ENCODE assay signal across 8 mouse cellular contexts in genomic region chr7:30562526-30563116, GRCm38 (mm10). TPM values are rescaled to one million over a fixed set of nuclear protein-coding genes. Genes with fewer than 3 reads are reported as not detected.
A peak's percentile ranks its signal among the peaks of the same experiment; 100 is the strongest.
DNase-seq lines count a peak whose midpoint lies in the region; ATAC-seq and TF ChIP-seq lines count a peak whose summit lies in the region.

No protein-coding gene starts in this region.

- peak overlapping the region; percentile 78 for H3K4me2 ChIP-seq in kidney, embryonic 16.5 days (replicated peaks; ENCODE audit: low read depth, low read length)
- peak overlapping the region; percentile 82 for H3K4me2 ChIP-seq in embryonic facial prominence, embryonic 13.5 days
- H3K4me2 ChIP-seq in intestine, postnatal 0 days (replicated peaks; ENCODE audit: low read depth) = peak overlapping the region; percentile 78

- no peak for DNase-seq in kidney, adult 18-20 months
- DNase-seq in G1E (ENCODE audit: low spot score) = no peak
- peak; percentile 48 for DNase-seq in neural tube, embryonic 10.5 days (ENCODE audit: extremely low spot score, low spot score)
- no peak for DNase-seq in cerebellum, adult 9-10 months
- DNase-seq in left cerebral cortex, postnatal 36 days (ENCODE audit: low spot score in 2 of 2) = no peak

- peaks cover 25% of the 10 kb centered on the region for H3K36me3 ChIP-seq in kidney, embryonic 16.5 days (ENCODE audit: insufficient read depth, low read length)
- H3K36me3 ChIP-seq in G1E (replicated peaks) = peaks cover 57% of the 10 kb centered on the region
- H3K36me3 ChIP-seq in embryonic facial prominence, embryonic 13.5 days = peaks cover 30% of the 10 kb centered on the region
- peaks cover 29% of the 10 kb centered on the region for H3K36me3 ChIP-seq in intestine, postnatal 0 days (ENCODE audit: control insufficient read depth, insufficient read depth)

- 0 out of 2 replicates have a peak, but pooled peaks have one; percentile 4 for ATAC-seq in kidney, embryonic 16.5 days (ENCODE audit: low FRiP score, low TSS enrichment)
- no peak; the same call in 1 of the 2 replicates for ATAC-seq in G1E (ENCODE audit: extremely low read depth, insufficient number of reproducible peaks, low FRiP score, poor library complexity, severe bottlenecking)
- ATAC-seq in embryonic facial prominence, embryonic 13.5 days (ENCODE audit: insufficient number of reproducible peaks, insufficient read depth, low FRiP score, low TSS enrichment, low read depth) = no peak
- ATAC-seq in intestine, postnatal 0 days = no peak

- no peaks in the 10 kb centered on the region for H3K9me3 ChIP-seq in kidney, embryonic 16.5 days (ENCODE audit: low read length)
- H3K9me3 ChIP-seq in G1E (replicated peaks) = no peaks in the 10 kb centered on the region
- H3K9me3 ChIP-seq in embryonic facial prominence, embryonic 13.5 days = no peaks in the 10 kb centered on the region
- no peaks in the 10 kb centered on the region for H3K9me3 ChIP-seq in intestine, postnatal 0 days (ENCODE audit: control insufficient read depth)

- H3K4me3 ChIP-seq in kidney, embryonic 16.5 days (ENCODE audit: low read length) = peak overlapping the region; percentile 82
- peak overlapping the region; percentile 83 for H3K4me3 ChIP-seq in G1E (ENCODE audit: low read depth, low read length)
- H3K4me3 ChIP-seq in embryonic facial prominence, embryonic 13.5 days = peak overlapping the region; percentile 76
- H3K4me3 ChIP-seq in intestine, postnatal 0 days (ENCODE audit: low read depth, low read length) = peak overlapping the region; percentile 86

- under 1% methylated on average over 27 of the region's 27 CpGs for WGBS in kidney, embryonic 16.5 days
- WGBS in embryonic facial prominence, embryonic 13.5 days = 2% methylated on average over 27 of the region's 27 CpGs
- under 1% methylated on average over 27 of the region's 27 CpGs for WGBS in intestine, postnatal 0 days

- peak overlapping the region; percentile 81 for H3K9ac ChIP-seq in kidney, embryonic 16.5 days (replicated peaks; ENCODE audit: low read length)
- peak overlapping the region; percentile 83 for H3K9ac ChIP-seq in embryonic facial prominence, embryonic 13.5 days
- peak overlapping the region; percentile 72 for H3K9ac ChIP-seq in intestine, postnatal 0 days (ENCODE audit: low read depth, low read length)

- H3K27ac ChIP-seq in kidney, embryonic 16.5 days (ENCODE audit: low read length) = peak overlapping the region; percentile 79
- H3K27ac ChIP-seq in embryonic facial prominence, embryonic 13.5 days = peak overlapping the region; percentile 80
- peak overlapping the region; percentile 74 for H3K27ac ChIP-seq in intestine, postnatal 0 days (ENCODE audit: low read depth, low read length)

- H3K27me3 ChIP-seq in kidney, embryonic 16.5 days (ENCODE audit: insufficient read depth, low read length) = no peaks in the 10 kb centered on the region
- no peaks in the 10 kb centered on the region for H3K27me3 ChIP-seq in G1E (ENCODE audit: insufficient read depth, low read length)
- H3K27me3 ChIP-seq in embryonic facial prominence, embryonic 13.5 days = no peaks in the 10 kb centered on the region
- H3K27me3 ChIP-seq in intestine, postnatal 0 days (replicated peaks; ENCODE audit: control insufficient read depth, insufficient read depth, low read length) = no peaks in the 10 kb centered on the region

- no peak for TF ChIP-seq CTCF in G1E (IDR thresholded peaks at IDR 0.05; ENCODE audit: low read depth, low read length)
- TF ChIP-seq CTCF in intestine, postnatal 0 days (IDR thresholded peaks at IDR 0.05; ENCODE audit: low read depth) = no peak

- intact Hi-C loops in left cerebral cortex, postnatal 36 days (cut with DNase I) = loop anchor here (2.0 kb wide), 2 partner anchors 26 to 120 kb away; partner anchors contain the start of gene Kmt2b

- peaks cover 19% of the 10 kb centered on the region for H3K4me1 ChIP-seq in kidney, embryonic 16.5 days (ENCODE audit: insufficient read depth, low read length)
- H3K4me1 ChIP-seq in G1E (ENCODE audit: insufficient read depth, low read depth, low read length) = peaks cover 64% of the 10 kb centered on the region
- H3K4me1 ChIP-seq in embryonic facial prominence, embryonic 13.5 days = peaks cover 37% of the 10 kb centered on the region
- 0 out of 2 replicates have a peak, but pooled peaks cover 4% of the 10 kb centered on the region for H3K4me1 ChIP-seq in intestine, postnatal 0 days (replicated peaks; ENCODE audit: control insufficient read depth, insufficient read depth, low read length)

RNA-seq across cellular contexts. Expression of gene U2af1l4, which starts 0.5 kb away (rescaled TPM):
- 91.6 and 99.4 TPM in 2 replicates for polyA plus RNA-seq in kidney, embryonic 16.5 days (2015; fragmentation: Nextera tagmentation; extraction: Ambion mirVana)
- total RNA-seq in G1E (2014; fragmentation: Nextera tagmentation) (16.1 and 42.5 TPM in 2 replicates), G1E (2017) (62.9 and 74.1 TPM in 2 replicates)
- 47.3 and 71.2 TPM in 2 replicates for polyA plus RNA-seq in G1E (2012)
- 97.0 and 104 TPM in 2 replicates for polyA plus RNA-seq in embryonic facial prominence, embryonic 13.5 days (2015; fragmentation: Nextera tagmentation; extraction: Ambion mirVana)
- polyA plus RNA-seq in intestine, postnatal 0 days (2015; fragmentation: Nextera tagmentation; extraction: Ambion mirVana) = 65.9 and 68.6 TPM in 2 replicates
- total RNA-seq in left cerebral cortex, postnatal 36 days (2021) = 10 to 100 TPM; 68.0 to 71.4 TPM

RNA-seq across cellular contexts. Expression of gene Gm49396, which starts 0.5 kb away (rescaled TPM):
- polyA plus RNA-seq in kidney, embryonic 16.5 days (2015; fragmentation: Nextera tagmentation; extraction: Ambion mirVana) = 18.2 and 18.9 TPM in 2 replicates
- total RNA-seq in G1E (2014; fragmentation: Nextera tagmentation) (3.9 and 4.4 TPM in 2 replicates), G1E (2017) (4.7 and 5.8 TPM in 2 replicates)
- 2.5 and 2.6 TPM in 2 replicates for polyA plus RNA-seq in G1E (2012)
- 14.9 and 15.4 TPM in 2 replicates for polyA plus RNA-seq in embryonic facial prominence, embryonic 13.5 days (2015; fragmentation: Nextera tagmentation; extraction: Ambion mirVana)
- 0.83 and 1.2 TPM in 2 replicates for polyA plus RNA-seq in intestine, postnatal 0 days (2015; fragmentation: Nextera tagmentation; extraction: Ambion mirVana)
- total RNA-seq in left cerebral cortex, postnatal 36 days (2021) = 1 to 10 TPM; 3.6 to 9.3 TPM

RNA-seq across cellular contexts. Expression of gene Psenen, which starts 0.8 kb away (rescaled TPM):
- 142 and 148 TPM in 2 replicates for polyA plus RNA-seq in kidney, embryonic 16.5 days (2015; fragmentation: Nextera tagmentation; extraction: Ambion mirVana)
- total RNA-seq in G1E (2014; fragmentation: Nextera tagmentation) = 246 and 298 TPM in 2 replicates
- total RNA-seq in G1E (2017) = 134 and 142 TPM in 2 replicates
- 26.1 and 31.8 TPM in 2 replicates for polyA plus RNA-seq in G1E (2012)
- 131 and 138 TPM in 2 replicates for polyA plus RNA-seq in embryonic facial prominence, embryonic 13.5 days (2015; fragmentation: Nextera tagmentation; extraction: Ambion mirVana)
- 247 and 259 TPM in 2 replicates for polyA plus RNA-seq in intestine, postnatal 0 days (2015; fragmentation: Nextera tagmentation; extraction: Ambion mirVana)
- 10 to 100 TPM; 79.8 to 85.1 TPM for total RNA-seq in left cerebral cortex, postnatal 36 days (2021)

RNA-seq across cellular contexts. Expression of gene Igflr1, which starts 2.6 kb away (rescaled TPM):
- 6.0 and 8.7 TPM in 2 replicates for polyA plus RNA-seq in kidney, embryonic 16.5 days (2015; fragmentation: Nextera tagmentation; extraction: Ambion mirVana)
- total RNA-seq in G1E (2014; fragmentation: Nextera tagmentation) (1.8 TPM in 1 of 2 replicates, not detected in the other), G1E (2017) (0.70 TPM in 1 of 2 replicates, not detected in the other)
- polyA plus RNA-seq in G1E (2012) = 4.8 and 6.3 TPM in 2 replicates
- polyA plus RNA-seq in embryonic facial prominence, embryonic 13.5 days (2015; fragmentation: Nextera tagmentation; extraction: Ambion mirVana) = 4.3 and 4.8 TPM in 2 replicates
- polyA plus RNA-seq in intestine, postnatal 0 days (2015; fragmentation: Nextera tagmentation; extraction: Ambion mirVana) = 0.73 and 1.2 TPM in 2 replicates
- 1 to 10 TPM; 1.8 to 4.5 TPM for total RNA-seq in left cerebral cortex, postnatal 36 days (2021)

RNA-seq across cellular contexts. Expression of gene Lin37, which starts 3.0 kb away (rescaled TPM):
- polyA plus RNA-seq in kidney, embryonic 16.5 days (2015; fragmentation: Nextera tagmentation; extraction: Ambion mirVana) = 47.0 and 48.1 TPM in 2 replicates
- total RNA-seq in G1E (2014; fragmentation: Nextera tagmentation) (82.7 and 119 TPM in 2 replicates), G1E (2017) (20.4 and 24.9 TPM in 2 replicates)
- polyA plus RNA-seq in G1E (2012) = 66.7 and 78.0 TPM in 2 replicates
- polyA plus RNA-seq in embryonic facial prominence, embryonic 13.5 days (2015; fragmentation: Nextera tagmentation; extraction: Ambion mirVana) = 44.1 and 47.7 TPM in 2 replicates
- polyA plus RNA-seq in intestine, postnatal 0 days (2015; fragmentation: Nextera tagmentation; extraction: Ambion mirVana) = 31.4 and 33.9 TPM in 2 replicates
- 10 to 100 TPM; 35.9 to 45.5 TPM for total RNA-seq in left cerebral cortex, postnatal 36 days (2021)
